Mouse (Mus musculus): ENCODE results near the gene Serpine2.

DNA sequence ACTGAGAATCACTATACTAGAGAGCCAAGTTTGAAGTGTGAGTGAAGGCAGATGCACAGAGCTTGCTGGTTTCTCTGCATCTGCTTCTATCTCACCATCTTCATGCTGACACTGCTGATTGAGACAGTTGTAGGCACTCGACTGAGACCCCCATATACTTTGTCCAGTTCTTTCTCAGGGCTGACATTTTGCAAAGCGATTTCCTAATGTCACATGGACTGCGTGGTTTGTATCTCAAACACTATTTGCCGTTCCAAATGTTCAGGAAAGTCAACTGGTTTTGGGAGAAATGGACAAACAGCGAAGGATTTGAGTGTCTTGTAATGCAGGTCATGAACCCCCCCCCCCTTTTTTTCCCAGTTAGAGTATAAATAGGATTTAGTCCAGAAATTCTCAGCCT is 1.0 kb downstream of the Serpine2 start:
- TF ChIP-seq CTCF (IDR thresholded peaks at IDR 0.05; ENCODE audit: borderline replicate concordance, control insufficient read depth, extremely low read depth, insufficient read depth, low read length, poor library complexity) (no peak), POLR2A (IDR thresholded peaks at IDR 0.05; ENCODE audit: control insufficient read depth, extremely low read depth, insufficient read depth, low read length, poor library complexity) (no peak)

All from thymus, adult 2 months (tissue).